Mouse (Mus musculus) kidney, adult 2 months (tissue): ENCODE measurements around the gene Gm20695. TPM values are rescaled to one million over a fixed set of nuclear protein-coding genes. Genes with fewer than 3 reads are reported as not detected.
"Not testable (repeated sequence)": the region's sequence is repeated elsewhere in the genome, so short reads cannot be mapped to it uniquely, and the experiment has no call there.

Source experiments
- DNase-seq: peaks from one replicate; pipeline ENCODE4 v3.0.0; 2021
- H3K27ac ChIP-seq: fragments of 200-500 bp; 2 replicates; pipeline ENCODE4 v1.5.1; 2012; ENCODE audit warnings: low read depth, low read length, control low read depth, inconsistent platforms; ENCODE audit not compliant: insufficient read depth
- H3K27me3 ChIP-seq: fragments of 200-500 bp; replicated peaks from 2 replicates; pipeline ENCODE4 v1.6.1; 2012; ENCODE audit warnings: mild to moderate bottlenecking, moderate library complexity, low read length, inconsistent platforms; ENCODE audit not compliant: control insufficient read depth, insufficient read depth
- H3K36me3 ChIP-seq: fragments of 200-500 bp; 2 replicates; pipeline ENCODE4 v1.6.1; 2012; ENCODE audit warnings: mild to moderate bottlenecking, moderate library complexity, low read length, inconsistent platforms; ENCODE audit not compliant: control insufficient read depth, insufficient read depth
- H3K4me1 ChIP-seq: fragments of 200-500 bp; 2 replicates; pipeline ENCODE4 v1.6.1; 2011; ENCODE audit warnings: low read length; ENCODE audit not compliant: control insufficient read depth, insufficient read depth
- H3K4me3 ChIP-seq: fragments of 200-500 bp; 2 replicates; pipeline ENCODE4 v1.5.1; 2011; ENCODE audit warnings: mild to moderate bottlenecking, low read depth, low read length, control low read depth; ENCODE audit not compliant: insufficient read depth
- CTCF ChIP-seq: fragments of 200-500 bp; conservative IDR thresholded peaks from 2 replicates; pipeline ENCODE4 v1.5.1; 2011; ENCODE audit warnings: low read depth, mild to moderate bottlenecking, control low read depth, low read length, moderate library complexity, mixed read lengths; ENCODE audit not compliant: insufficient read depth, insufficient read length
- POLR2A ChIP-seq: fragments of 200-500 bp; IDR thresholded peaks from one replicate; pipeline ENCODE4 v1.6.1; 2011; ENCODE audit warnings: low read depth, low read length, control low read depth
- WGBS: fragments of 180-500 bp; shearing (Covaris S2); methylation state at CpG from one replicate; pipeline ENCODE4 v1.1.7; 2018; 5-methylcytosine and 5-hydroxymethylcytosine counted together
- polyA plus RNA-seq: library from polyadenylated mRNA; depleted of rRNA; stranded (reverse); fragments of >200 nt; gene quantifications from 2 replicates; pipeline ENCODE4 v1.2.3, GENCODE M21; 2012

Gm20695 gene
- polyA plus RNA-seq, 1 experiment, result not detected

DNA sequence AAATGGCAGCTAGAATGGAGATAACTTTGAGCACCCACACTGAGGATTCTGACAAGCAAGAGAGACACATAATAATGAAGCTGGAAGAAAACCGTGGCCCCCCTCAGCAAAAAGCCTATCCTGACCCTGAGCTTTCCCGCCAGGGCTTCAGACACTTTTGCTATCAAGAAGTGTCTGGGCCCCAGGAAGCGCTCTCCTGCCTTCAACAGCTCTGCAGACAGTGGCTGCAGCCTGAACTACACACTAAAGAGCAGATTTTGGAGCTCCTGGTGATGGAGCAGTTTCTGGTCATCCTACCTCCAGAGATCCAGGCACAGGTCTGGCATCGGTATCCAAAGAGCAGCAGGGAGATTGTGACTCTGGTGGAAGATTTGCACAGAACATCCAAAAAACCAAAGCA, 36.6 kb upstream of the Gm20695 start:
- 78% methylated on average over 4 of the region's 4 CpGs for WGBS
- no peak for DNase-seq
- Histone ChIP-seq H3K27me3 (no peaks in the 10 kb centered on the region), H3K27ac (no peak overlapping the region), H3K4me3 (no peak overlapping the region), H3K36me3 (no peaks in the 10 kb centered on the region), H3K4me1 (no peaks in the 10 kb centered on the region)
- TF ChIP-seq POLR2A (no peak), CTCF (no peak)

DNA sequence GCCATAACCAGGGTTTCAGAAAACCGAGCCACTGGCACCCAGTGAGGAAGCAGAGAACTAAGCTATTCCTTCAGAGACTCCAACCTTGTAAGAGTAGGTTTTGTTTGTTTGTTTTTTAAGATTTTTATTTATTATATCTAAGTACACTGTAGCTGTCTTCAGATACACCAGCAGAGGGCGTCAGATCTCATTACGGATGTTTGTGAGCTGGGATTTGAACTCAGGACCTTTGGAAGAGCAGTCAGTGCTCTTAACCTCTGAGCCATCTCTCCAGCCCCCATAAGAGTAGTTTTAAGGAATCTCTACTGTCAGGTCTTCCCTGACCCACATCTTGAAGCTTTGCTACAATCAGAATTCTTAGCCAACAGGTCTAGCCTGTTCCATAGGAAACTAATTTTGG, 36.0 kb upstream of the Gm20695 start:
- 81% methylated on average over 3 of the region's 3 CpGs for WGBS
- no peaks in the 10 kb centered on the region for H3K36me3 ChIP-seq

DNA sequence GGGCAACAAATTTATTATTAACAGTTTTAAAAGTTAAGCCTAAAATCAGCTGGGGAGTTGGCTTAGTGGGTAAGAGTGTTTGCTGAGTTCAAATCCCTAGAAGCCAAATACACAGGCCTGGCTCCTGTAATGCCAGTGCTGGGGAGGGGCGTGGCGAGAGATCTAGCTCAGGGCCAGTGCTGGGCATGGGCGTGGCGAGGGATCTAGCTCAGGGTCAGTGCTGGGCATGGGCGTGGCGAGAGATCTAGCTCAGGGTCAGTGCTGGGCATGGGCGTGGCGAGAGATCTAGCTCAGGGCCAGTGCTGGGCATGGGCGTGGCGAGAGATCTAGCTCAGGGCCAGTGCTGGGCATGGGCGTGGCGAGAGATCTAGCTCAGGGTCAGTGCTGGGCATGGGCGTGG, 33.1 kb upstream of the Gm20695 start:
- not testable (repeated sequence) for H3K4me1 ChIP-seq, H3K36me3 ChIP-seq, DNase-seq, H3K4me3 ChIP-seq, H3K27me3 ChIP-seq, H3K27ac ChIP-seq
- 95% methylated on average over 13 of the region's 13 CpGs for WGBS

More for the DNA sequence above, 36.0 kb upstream of the Gm20695 start:
- no peaks in the 10 kb centered on the region for H3K4me1 ChIP-seq
- TF ChIP-seq POLR2A (no peak), CTCF (no peak)
- no peaks in the 10 kb centered on the region for H3K27me3 ChIP-seq
- no peak for DNase-seq
- no peak overlapping the region for H3K4me3 ChIP-seq
- no peak overlapping the region for H3K27ac ChIP-seq

DNA sequence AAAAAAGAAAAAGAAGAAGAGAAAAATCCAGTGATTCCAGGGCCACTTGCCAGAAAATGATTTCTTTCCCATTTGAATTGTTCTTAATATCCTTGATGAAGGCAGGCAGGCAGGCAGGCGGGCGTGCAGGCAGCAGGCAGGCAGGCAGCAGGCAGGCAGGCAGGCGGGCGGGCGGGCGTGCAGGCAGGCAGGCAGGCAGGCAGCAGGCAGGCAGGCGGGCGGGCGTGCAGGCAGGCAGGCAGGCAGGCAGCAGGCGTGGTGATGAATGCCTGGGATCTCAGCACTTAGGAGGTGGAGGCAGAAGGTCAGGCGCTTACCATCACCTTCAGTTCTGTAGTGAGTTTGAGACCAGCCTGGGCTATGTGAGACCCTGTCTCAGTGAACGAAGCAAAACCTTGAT, 31.9 kb upstream of the Gm20695 start:
- TF ChIP-seq POLR2A (no peak), CTCF (no peak)
- 88% methylated on average over 12 of the region's 12 CpGs for WGBS

GRCm38 (mm10) chr16:3854437-3855182, 29.8 kb upstream of the Gm20695 start:
- 58% methylated on average over 11 of the region's 11 CpGs for WGBS
- no peak for DNase-seq
- no peaks in the 10 kb centered on the region for H3K27me3 ChIP-seq
- H3K36me3 ChIP-seq, result no peaks in the 10 kb centered on the region
- H3K27ac ChIP-seq, result no peak overlapping the region
- no peaks in the 10 kb centered on the region for H3K4me1 ChIP-seq
- no peak for TF ChIP-seq POLR2A
- TF ChIP-seq CTCF, result no peak
- no peak overlapping the region for H3K4me3 ChIP-seq

More for the DNA sequence above, 31.9 kb upstream of the Gm20695 start:
- Histone ChIP-seq H3K36me3 (no peaks in the 10 kb centered on the region), H3K27ac (no peak overlapping the region), H3K27me3 (no peaks in the 10 kb centered on the region), H3K4me3 (no peak overlapping the region), H3K4me1 (no peaks in the 10 kb centered on the region)
- no peak for DNase-seq

DNA sequence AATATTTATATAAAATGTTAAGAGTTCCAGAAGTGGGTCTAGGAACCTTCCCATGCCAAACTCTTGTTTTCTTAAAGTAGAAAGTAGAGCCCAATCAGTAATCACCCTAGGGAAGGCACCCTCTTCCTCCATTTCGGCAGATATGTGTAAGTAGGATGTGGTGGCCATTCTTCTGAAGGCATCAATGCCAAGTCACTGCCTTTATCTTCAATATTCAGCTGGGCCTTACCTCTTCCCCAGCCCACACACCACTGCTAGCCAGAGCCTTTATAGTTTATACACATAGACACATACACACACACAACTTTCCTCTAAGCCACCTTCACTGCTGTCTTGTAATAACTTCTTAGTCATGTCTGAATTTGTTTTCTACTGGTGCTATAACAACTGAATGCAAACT, 28.7 kb upstream of the Gm20695 start:
- Histone ChIP-seq H3K27me3 (no peaks in the 10 kb centered on the region), H3K36me3 (no peaks in the 10 kb centered on the region), H3K4me3 (no peak overlapping the region), H3K27ac (no peak overlapping the region), H3K4me1 (no peaks in the 10 kb centered on the region)
- no peak for TF ChIP-seq POLR2A
- no peak for TF ChIP-seq CTCF
- WGBS, result 91% methylated on average over 1 of the region's 1 CpGs
- DNase-seq, result no peak

GRCm38 (mm10) chr16:3859254-3859653, 25.2 kb upstream of the Gm20695 start:
- TF ChIP-seq POLR2A (no peak), CTCF (no peak)
- no peak overlapping the region for H3K4me3 ChIP-seq
- H3K4me1 ChIP-seq, result no peaks in the 10 kb centered on the region
- H3K27me3 ChIP-seq, result no peaks in the 10 kb centered on the region
- H3K36me3 ChIP-seq, result no peaks in the 10 kb centered on the region; the same call in 1 of the 2 replicates
- WGBS, result 95% methylated on average over 4 of the region's 4 CpGs
- no peak overlapping the region for H3K27ac ChIP-seq
- DNase-seq, result no peak
